Mouse (Mus musculus): ENCODE results near the gene Myo5a. TPM values are rescaled to one million over a fixed set of nuclear protein-coding genes. Genes with fewer than 3 reads are reported as not detected.
"Not testable (repeated sequence)": the region's sequence is repeated elsewhere in the genome, so short reads cannot be mapped to it uniquely, and the experiment has no call there.

Gene Myo5a
- polyA plus RNA-seq, 2 experiments = 20.0 to 28.0 TPM

- H3K4me3 ChIP-seq (replicated peaks; ENCODE audit: low read length) = no peak overlapping the region
- H3K27ac ChIP-seq (replicated peaks; ENCODE audit: low read depth, low read length) = no peak overlapping the region
- H3K9ac ChIP-seq (ENCODE audit: low read depth, low read length, severe bottlenecking) = no peak overlapping the region
- no peak overlapping the region for H3K4me2 ChIP-seq (replicated peaks; ENCODE audit: low read depth, low read length, severe bottlenecking)
- H3K27me3 ChIP-seq (ENCODE audit: control insufficient read depth, insufficient read depth, low read length) = no peaks in the 10 kb centered on the region
- TF ChIP-seq POLR2A (IDR thresholded peaks at IDR 0.05; ENCODE audit: borderline replicate concordance, extremely low read depth, insufficient read depth, insufficient read length) = no peak
- H3K36me3 ChIP-seq (ENCODE audit: control insufficient read depth, insufficient read depth, low read length) = no peaks in the 10 kb centered on the region
- no peaks in the 10 kb centered on the region for H3K9me3 ChIP-seq (ENCODE audit: control insufficient read depth, low read length)
- peaks cover 6% of the 10 kb centered on the region for H3K4me1 ChIP-seq (ENCODE audit: control insufficient read depth, insufficient read depth, low read length)
- DNase-seq (ENCODE audit: low spot score) (no peak), ATAC-seq (ENCODE audit: low FRiP score, low read depth) (no peak)
These were observed 178.1 kb downstream of the Myo5a start for GRCm38 (mm10) chr9:75248874-75249273.

GRCm38 (mm10) chr9:75253158-75253557, 182.3 kb downstream of the Myo5a start:
- not testable (repeated sequence) for ATAC-seq (ENCODE audit: low FRiP score, low read depth); H3K9me3 ChIP-seq (ENCODE audit: control insufficient read depth, low read length); H3K4me3 ChIP-seq (replicated peaks; ENCODE audit: low read length); H3K4me2 ChIP-seq (replicated peaks; ENCODE audit: low read depth, low read length, severe bottlenecking); H3K36me3 ChIP-seq (ENCODE audit: control insufficient read depth, insufficient read depth, low read length); H3K27ac ChIP-seq (replicated peaks; ENCODE audit: low read depth, low read length); H3K27me3 ChIP-seq (ENCODE audit: control insufficient read depth, insufficient read depth, low read length); H3K9ac ChIP-seq (ENCODE audit: low read depth, low read length, severe bottlenecking); DNase-seq (ENCODE audit: low spot score); H3K4me1 ChIP-seq (ENCODE audit: control insufficient read depth, insufficient read depth, low read length)
- WGBS = 73% methylated on average over 6 of the region's 6 CpGs

GRCm38 (mm10) chr9:75253766-75254165, 183.0 kb downstream of the Myo5a start:
- no peak overlapping the region for H3K9ac ChIP-seq (ENCODE audit: low read depth, low read length, severe bottlenecking)
- DNase-seq (ENCODE audit: low spot score) (no peak), ATAC-seq (ENCODE audit: low FRiP score, low read depth) (no peak)
- H3K4me3 ChIP-seq (replicated peaks; ENCODE audit: low read length) = no peak overlapping the region
- no peaks in the 10 kb centered on the region for H3K27me3 ChIP-seq (ENCODE audit: control insufficient read depth, insufficient read depth, low read length)
- no peaks in the 10 kb centered on the region for H3K9me3 ChIP-seq (ENCODE audit: control insufficient read depth, low read length)
- H3K36me3 ChIP-seq (ENCODE audit: control insufficient read depth, insufficient read depth, low read length) = no peaks in the 10 kb centered on the region
- H3K4me1 ChIP-seq (ENCODE audit: control insufficient read depth, insufficient read depth, low read length) = no peaks in the 10 kb centered on the region
- no peak overlapping the region for H3K4me2 ChIP-seq (replicated peaks; ENCODE audit: low read depth, low read length, severe bottlenecking)
- no peak for TF ChIP-seq POLR2A (IDR thresholded peaks at IDR 0.05; ENCODE audit: borderline replicate concordance, extremely low read depth, insufficient read depth, insufficient read length)
- WGBS = 58% methylated on average over 3 of the region's 3 CpGs
- no peak overlapping the region for H3K27ac ChIP-seq (replicated peaks; ENCODE audit: low read depth, low read length)

- H3K27ac ChIP-seq (replicated peaks; ENCODE audit: low read depth, low read length) = no peak overlapping the region
- no peak for DNase-seq (ENCODE audit: low spot score)
These were observed 183.6 kb downstream of the Myo5a start for GRCm38 (mm10) chr9:75254196-75254955.

GRCm38 (mm10) chr9:75255820-75256545, 185.2 kb downstream of the Myo5a start:
- H3K9ac ChIP-seq (ENCODE audit: low read depth, low read length, severe bottlenecking) = no peak overlapping the region
- no peak overlapping the region for H3K27ac ChIP-seq (replicated peaks; ENCODE audit: low read depth, low read length)
- 0 out of 2 replicates have a peak, but pooled peaks cover under 1% of the 10 kb centered on the region for H3K4me1 ChIP-seq (ENCODE audit: control insufficient read depth, insufficient read depth, low read length)
- H3K4me3 ChIP-seq (replicated peaks; ENCODE audit: low read length) = no peak overlapping the region
- no peaks in the 10 kb centered on the region for H3K36me3 ChIP-seq (ENCODE audit: control insufficient read depth, insufficient read depth, low read length)
- no peak overlapping the region for H3K4me2 ChIP-seq (replicated peaks; ENCODE audit: low read depth, low read length, severe bottlenecking)
- no peaks in the 10 kb centered on the region for H3K9me3 ChIP-seq (ENCODE audit: control insufficient read depth, low read length)
- 89% methylated on average over 14 of the region's 14 CpGs for WGBS
- TF ChIP-seq POLR2A (IDR thresholded peaks at IDR 0.05; ENCODE audit: borderline replicate concordance, extremely low read depth, insufficient read depth, insufficient read length) = no peak
- ATAC-seq (ENCODE audit: low FRiP score, low read depth) (no peak), DNase-seq (ENCODE audit: low spot score) (no peak)
- no peaks in the 10 kb centered on the region for H3K27me3 ChIP-seq (ENCODE audit: control insufficient read depth, insufficient read depth, low read length)

More at GRCm38 (mm10) chr9:75254196-75254955, 183.6 kb downstream of the Myo5a start:
- ATAC-seq (ENCODE audit: low FRiP score, low read depth) = peak; percentile 48; the same call in 1 of the 2 replicates
- H3K4me1 ChIP-seq (ENCODE audit: control insufficient read depth, insufficient read depth, low read length) = no peaks in the 10 kb centered on the region
- H3K27me3 ChIP-seq (ENCODE audit: control insufficient read depth, insufficient read depth, low read length) = no peaks in the 10 kb centered on the region
- H3K4me3 ChIP-seq (replicated peaks; ENCODE audit: low read length) = no peak overlapping the region
- no peaks in the 10 kb centered on the region for H3K36me3 ChIP-seq (ENCODE audit: control insufficient read depth, insufficient read depth, low read length)
- no peaks in the 10 kb centered on the region for H3K9me3 ChIP-seq (ENCODE audit: control insufficient read depth, low read length)
- TF ChIP-seq POLR2A (IDR thresholded peaks at IDR 0.05; ENCODE audit: borderline replicate concordance, extremely low read depth, insufficient read depth, insufficient read length) = no peak
- 67% methylated on average over 13 of the region's 13 CpGs for WGBS
- no peak overlapping the region for H3K4me2 ChIP-seq (replicated peaks; ENCODE audit: low read depth, low read length, severe bottlenecking)
- H3K9ac ChIP-seq (ENCODE audit: low read depth, low read length, severe bottlenecking) = no peak overlapping the region
